Mouse (Mus musculus) olfactory bulb, adult 2 months (tissue): ENCODE results near the gene Fth1.

Experiments used
- CTCF ChIP-seq: fragments of 200-500 bp; IDR thresholded peaks from 2 replicates; pipeline ENCODE4 v1.5.1; 2012; ENCODE audit warnings: low read depth, mild to moderate bottlenecking, low read length, moderate library complexity; ENCODE audit not compliant: insufficient read depth
- POLR2A ChIP-seq: fragments of 200-500 bp; IDR thresholded peaks from 2 replicates; pipeline ENCODE4 v1.6.1; 2012; ENCODE audit warnings: mild to moderate bottlenecking, low read depth, low read length, moderate library complexity; ENCODE audit not compliant: insufficient read depth

DNA sequence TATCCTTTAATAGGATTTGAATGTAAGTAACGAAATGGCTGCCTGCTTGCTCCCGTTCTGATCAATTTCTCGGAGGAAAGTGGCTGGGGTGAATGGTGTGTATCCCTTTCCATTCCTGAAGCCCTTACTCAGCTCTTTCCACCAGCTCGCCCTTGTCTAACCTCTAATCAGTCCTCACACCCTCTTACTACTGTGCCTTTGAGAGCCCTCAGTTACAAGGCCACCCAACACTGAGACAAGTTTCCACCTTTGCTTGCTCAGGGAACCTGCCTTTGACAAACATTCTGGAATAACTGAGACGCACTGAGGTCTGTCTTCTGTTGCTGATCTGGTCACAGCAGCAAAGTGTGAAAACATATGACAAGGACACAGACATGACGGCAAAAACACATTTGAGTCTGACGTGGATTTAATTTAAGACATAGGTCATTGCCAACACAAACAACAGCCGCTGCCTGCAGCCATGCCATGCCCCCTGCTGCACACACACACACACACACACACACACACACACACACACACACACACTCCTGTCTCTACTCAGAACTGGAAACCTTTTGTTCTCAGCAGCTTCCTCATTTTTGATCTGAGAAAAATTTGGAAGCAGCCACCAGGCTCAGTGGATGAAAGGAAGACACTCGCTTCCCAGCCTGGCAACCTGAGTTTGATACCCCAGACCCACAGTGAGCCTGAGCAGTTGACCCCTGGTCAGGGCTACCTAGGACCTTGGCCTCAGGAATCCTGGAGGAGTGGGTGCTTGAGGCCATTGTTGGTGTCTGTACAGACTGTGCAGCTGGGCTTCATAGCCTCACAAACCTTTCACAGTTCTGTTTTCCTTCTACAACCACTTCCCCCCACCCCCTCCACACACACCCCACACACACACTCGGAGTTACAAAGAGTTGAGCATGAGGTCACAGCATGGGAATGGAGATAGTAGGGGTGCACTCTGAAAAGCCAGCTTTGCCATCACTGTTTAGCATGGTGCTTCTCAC, 37.6 kb upstream of the Fth1 start:
- TF ChIP-seq CTCF (no peak), POLR2A (no peak)
